Mouse (Mus musculus) liver, embryonic 18 days (tissue): ENCODE results near the gene Micall2. TPM values are rescaled to one million over a fixed set of nuclear protein-coding genes. Genes with fewer than 3 reads are reported as not detected.

ENCODE experiments used
- polyA plus RNA-seq: library from polyadenylated mRNA; depleted of rRNA; stranded (reverse); fragments of >200 nt; gene quantifications from 2 replicates; pipeline ENCODE4 v1.2.3, GENCODE M21; 2012; rRNA removed

The Micall2 gene
- 4.0 and 5.2 TPM in 2 replicates for polyA plus RNA-seq

DNA sequence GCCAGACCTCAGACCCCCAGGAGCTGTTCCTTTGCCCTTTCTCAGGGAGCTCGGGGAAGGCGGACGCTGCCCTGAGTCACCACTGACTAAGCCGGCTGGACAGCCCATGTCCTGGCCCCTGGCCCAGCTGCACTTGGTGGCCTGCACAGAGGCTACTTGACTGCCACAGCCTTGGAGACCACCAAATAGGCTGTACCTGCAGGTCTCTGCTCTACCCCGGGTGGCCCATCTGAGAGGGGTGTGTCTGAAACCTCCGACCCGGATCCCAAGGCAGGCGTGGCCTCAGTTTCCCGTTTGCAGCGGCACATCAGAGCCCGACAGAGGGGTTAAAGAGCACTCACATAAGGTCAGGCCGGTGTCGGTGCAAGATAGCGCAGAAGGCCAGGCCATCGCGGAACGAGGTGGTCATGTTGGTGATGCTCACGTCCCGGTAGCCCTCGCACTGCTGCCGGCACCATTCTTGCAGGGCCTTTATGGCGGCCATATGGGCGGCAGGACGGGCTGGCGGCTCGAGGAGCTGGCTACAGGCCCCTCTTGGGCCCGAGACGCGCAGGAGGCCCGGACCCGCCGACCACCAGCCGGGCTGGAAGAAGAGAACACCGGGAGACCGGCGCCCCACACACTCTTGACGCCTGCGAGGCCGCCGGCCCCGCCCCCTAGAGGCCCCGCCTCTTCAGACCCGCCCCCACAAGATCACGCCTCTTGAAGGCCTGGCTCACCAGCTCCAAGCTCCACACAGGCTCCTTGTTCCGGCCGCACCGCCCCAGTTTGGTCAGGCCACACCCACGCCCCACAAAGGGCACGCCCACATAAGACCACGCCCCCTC, at the start of gene Micall2:
TSS of gene Micall2 (minus strand) at position 660 of the 827 bp plus-strand sequence.

GRCm38 (mm10) chr5:139775216-139775926, 39.2 kb upstream of the Micall2 start, which contains the start of gene Ints1:
TSS of gene Ints1 (minus strand) at chr5:139775674.

Other genes with a start within 250 kb of the Micall2 start
- not detected in 2 replicates for gene Uncx, start 192.8 kb downstream of the Micall2 start, polyA plus RNA-seq
- 7.4 and 8.8 TPM in 2 replicates for gene Ints1, start 39.3 kb upstream of the Micall2 start, polyA plus RNA-seq
- gene Mafk, start 55.2 kb upstream of the Micall2 start, polyA plus RNA-seq = 14.8 and 15.3 TPM in 2 replicates
- 2.6 and 3.3 TPM in 2 replicates for gene Tmem184a, start 83.6 kb upstream of the Micall2 start, polyA plus RNA-seq
- not detected in 2 replicates for gene Gm26938, start 90.1 kb upstream of the Micall2 start, polyA plus RNA-seq
- 21.3 and 23.0 TPM in 2 replicates for gene Psmg3, start 90.5 kb upstream of the Micall2 start, polyA plus RNA-seq
- gene Elfn1, start 171.6 kb upstream of the Micall2 start, polyA plus RNA-seq = 0.02 and 0.07 TPM in 2 replicates